Mouse (Mus musculus) 3134 (cell line): ENCODE measurements around the gene Frmd5.
A peak's percentile ranks its signal among the peaks of the same experiment; 100 is the strongest.

Source experiments
- DNase-seq: peaks from one replicate; pipeline ENCODE4 v3.0.0-alpha.2; 2011; ENCODE audit warnings: low spot score; ENCODE audit not compliant: insufficient read length; ENCODE audit errors: extremely low read depth

The Frmd5 gene

GRCm38 (mm10) chr2:121625901-121626300, 181.0 kb downstream of the Frmd5 start:
- DNase-seq, result no peak

GRCm38 (mm10) chr2:121621262-121622163, 185.4 kb downstream of the Frmd5 start:
- DNase-seq, result peak; percentile 33

DNA sequence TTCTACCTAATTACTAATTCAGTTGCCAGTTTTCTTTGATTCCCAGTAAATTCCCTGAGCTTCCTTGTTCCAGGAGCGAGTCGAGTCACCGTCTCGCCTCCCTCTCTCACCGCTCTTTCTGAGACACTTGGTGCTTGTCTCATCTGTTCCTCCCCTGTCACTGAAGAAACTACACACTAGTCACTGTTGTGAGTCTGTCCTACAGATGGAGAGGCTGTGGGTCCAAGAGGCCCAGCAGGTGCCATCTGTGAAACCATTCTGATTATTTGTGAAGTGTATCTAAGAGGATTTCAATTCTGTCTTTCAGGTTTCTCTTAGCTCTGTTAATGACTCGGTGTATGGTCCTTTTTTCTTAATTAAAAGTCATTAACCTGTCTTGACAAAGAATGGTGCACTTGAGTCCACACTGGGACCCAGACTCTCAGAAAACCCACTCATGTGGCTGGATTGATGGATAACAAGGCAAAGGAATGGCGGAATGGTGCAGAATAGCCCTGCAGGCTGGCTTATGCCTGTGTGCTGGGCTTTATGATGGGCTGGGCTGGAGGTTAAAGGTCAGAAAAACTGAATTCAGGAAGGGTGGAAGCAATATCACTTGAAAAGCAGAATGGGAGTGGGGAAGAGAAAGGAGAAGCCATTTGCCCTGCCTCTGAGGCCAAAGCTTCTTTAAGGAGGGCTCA, 186.2 kb downstream of the Frmd5 start:
- no peak for DNase-seq

GRCm38 (mm10) chr2:121615199-121615559, 191.7 kb downstream of the Frmd5 start:
- DNase-seq, result no peak

DNA sequence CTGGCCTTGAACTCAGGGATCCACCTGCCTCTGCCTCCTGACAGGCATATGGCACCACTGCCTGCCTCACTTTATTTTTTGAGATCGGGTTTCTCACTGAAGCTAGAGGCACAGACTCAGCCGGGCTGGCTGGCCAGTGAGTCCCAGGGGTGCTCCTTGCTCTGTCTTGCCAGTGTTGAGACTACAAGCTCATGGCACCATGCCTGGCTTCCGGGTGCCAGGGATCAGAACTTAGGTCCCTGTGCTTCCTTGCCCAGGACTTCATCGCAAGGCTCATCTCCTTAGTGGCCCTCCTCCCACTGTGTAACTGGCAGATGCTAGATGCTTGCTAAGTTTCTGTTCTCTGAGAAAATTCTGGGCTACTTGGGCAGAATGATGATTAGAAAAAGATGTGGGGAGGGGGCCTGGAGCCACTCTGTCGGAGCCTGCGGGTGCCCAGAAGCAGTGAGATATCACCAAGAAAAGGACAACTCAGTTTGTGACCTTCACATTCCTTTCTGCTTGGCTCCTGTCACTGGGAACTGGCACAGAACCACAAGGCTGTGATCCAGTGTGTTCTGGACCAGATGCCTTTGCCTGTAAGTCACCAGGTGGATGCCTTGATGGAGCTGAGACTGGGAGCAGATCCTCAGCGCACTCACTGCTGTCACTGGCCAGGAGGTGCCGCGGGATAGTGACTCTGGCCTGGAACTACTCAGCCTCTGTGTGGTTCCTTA, 192.2 kb downstream of the Frmd5 start:
- peak; percentile 20 for DNase-seq

DNA sequence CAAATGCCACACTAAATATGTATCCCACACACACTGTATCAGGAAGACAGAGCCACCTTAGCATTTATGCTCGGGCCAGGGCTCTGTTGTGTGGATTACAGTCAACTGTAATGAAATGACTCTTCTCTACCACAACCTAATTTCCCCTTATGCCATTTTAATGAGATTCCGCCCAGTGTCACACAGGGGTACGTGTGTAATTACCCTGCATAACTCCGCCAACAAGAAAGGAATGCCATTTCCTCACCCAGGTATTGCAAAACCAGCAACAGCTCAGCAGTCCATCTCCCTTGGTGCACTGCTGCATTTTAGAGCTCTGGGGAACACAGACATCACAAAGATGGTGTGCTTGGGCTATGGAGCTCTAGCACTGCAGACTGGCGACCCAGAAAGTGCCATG, 194.8 kb downstream of the Frmd5 start:
- no peak for DNase-seq

- no peak for DNase-seq
These were observed 196.6 kb downstream of the Frmd5 start for GRCm38 (mm10) chr2:121610008-121610884.

- no peak for DNase-seq
These were observed 197.7 kb downstream of the Frmd5 start for GRCm38 (mm10) chr2:121609141-121609724.

DNA sequence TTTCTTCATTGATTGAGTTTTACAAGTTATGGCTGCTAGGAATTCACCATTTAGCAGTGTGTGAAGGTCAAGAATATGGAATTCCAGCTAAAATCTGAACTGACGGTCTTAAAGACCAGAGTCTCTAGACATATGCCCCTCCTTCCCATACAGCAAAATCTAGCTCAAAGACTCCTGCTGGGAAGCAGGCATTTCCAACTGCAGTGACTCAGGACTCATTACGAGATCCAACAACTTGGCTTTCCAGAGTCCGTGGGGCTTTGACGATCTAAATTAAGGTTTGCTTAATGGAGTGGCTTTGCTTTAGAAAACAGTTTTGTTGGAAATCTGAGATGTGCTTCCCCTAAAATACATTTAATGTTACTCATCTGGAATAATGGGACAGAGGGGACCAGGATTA, 204.5 kb downstream of the Frmd5 start:
- DNase-seq, result no peak

- no peak for DNase-seq
These were observed 205.3 kb downstream of the Frmd5 start for GRCm38 (mm10) chr2:121601543-121601942.

GRCm38 (mm10) chr2:121600736-121601135, 206.2 kb downstream of the Frmd5 start:
- DNase-seq, result peak; percentile 40

DNA sequence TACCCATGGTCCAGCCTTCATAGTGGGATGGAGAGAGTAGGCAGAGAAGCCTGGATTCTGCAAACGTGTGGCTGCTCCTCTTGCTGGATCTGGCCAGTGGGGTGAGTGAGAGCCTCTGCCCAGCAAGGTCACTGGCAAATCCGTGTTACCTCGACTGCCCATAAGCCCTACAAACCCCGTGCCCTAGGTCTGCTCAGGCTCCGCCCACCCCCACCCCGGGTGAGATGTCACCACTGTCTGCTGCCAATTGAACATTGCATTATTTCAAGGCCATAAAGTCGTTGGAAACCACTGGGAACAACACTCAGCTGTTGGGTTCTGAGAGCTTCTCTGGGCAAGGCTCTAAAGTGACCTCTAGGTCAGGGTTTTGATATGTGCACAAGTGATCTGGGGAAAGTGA, 208.6 kb downstream of the Frmd5 start:
- DNase-seq, result no peak

- no peak for DNase-seq
These were observed 210.3 kb downstream of the Frmd5 start for GRCm38 (mm10) chr2:121596621-121597020.

GRCm38 (mm10) chr2:121594660-121595291, 212.1 kb downstream of the Frmd5 start:
- no peak for DNase-seq

DNA sequence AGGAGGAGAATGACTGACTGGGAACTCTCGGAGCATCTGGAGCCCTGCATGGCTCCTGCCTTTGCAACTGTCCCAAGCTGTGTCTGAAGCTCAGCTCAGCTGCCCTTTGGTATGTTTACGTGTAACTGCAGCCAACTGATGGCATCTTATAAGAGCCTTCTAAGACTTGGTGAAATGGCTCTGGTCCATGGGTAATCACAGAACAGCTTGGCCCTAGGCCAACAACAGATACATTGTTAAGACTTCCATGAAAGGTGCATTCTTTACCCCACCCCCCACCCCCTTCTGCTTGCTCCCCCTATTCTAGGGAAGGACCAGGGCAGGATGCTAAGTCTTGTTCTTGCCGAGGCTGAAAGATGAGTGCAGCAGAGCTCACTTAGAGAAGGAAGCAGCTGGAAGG, 212.8 kb downstream of the Frmd5 start:
- DNase-seq, result no peak

DNA sequence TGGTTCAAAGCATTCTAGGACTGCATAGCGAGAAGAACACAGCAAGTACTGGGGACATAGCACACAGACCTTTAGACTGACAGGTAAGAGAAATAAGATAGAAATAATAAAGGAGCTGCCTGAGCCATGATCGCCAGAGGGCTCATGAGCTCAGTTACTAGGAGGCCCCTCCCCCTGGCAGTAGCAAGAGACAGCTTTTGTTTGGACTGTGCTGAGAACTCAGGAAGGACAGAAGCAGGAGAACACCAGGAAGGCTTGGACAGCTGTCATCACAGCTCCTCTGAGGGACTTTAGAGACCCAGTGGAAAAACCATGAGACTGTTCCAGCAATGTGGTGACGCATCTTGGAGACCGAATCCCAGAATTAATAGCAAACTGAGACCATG, 218.6 kb downstream of the Frmd5 start:
- no peak for DNase-seq

- no peak for DNase-seq
These were observed 219.2 kb downstream of the Frmd5 start for GRCm38 (mm10) chr2:121587523-121588308.

DNA sequence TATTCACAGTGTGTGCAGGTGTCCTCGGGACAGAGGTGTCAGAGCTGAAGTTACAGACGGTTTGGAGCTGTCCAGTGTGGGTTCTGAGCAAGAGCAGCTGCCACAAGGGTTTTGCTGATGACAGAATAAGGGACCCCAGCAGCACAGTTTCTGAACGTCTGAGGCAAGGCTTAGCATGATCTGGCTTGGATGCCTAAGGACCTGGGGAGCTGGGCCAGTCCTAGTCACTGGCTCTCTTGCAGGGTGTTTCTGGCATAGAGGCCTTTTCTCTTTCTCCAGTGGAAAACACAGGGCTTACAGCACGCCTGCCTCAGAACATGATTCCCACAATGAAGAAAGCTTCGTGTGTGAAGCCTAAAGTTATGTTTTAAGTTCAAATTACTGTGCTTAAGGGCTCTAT, 222.2 kb downstream of the Frmd5 start:
- DNase-seq, result no peak
